Mouse (Mus musculus) liver, embryonic 14.5 days (tissue): ENCODE data around the gene Ptprcap.

Experiments used
- CTCF ChIP-seq: IDR thresholded peaks from 2 replicates; pipeline ENCODE4 v1.5.1; 2016; ENCODE audit warnings: antibody characterized with exemption, low read depth, control low read depth
- EP300 ChIP-seq: IDR thresholded peaks from 2 replicates; pipeline ENCODE4 v1.6.1; 2016; ENCODE audit warnings: antibody characterized with exemption, low read depth

GRCm38 (mm10) chr19:4149764-4150461 is 3.5 kb upstream of the Ptprcap start:
- no peak for TF ChIP-seq EP300
- TF ChIP-seq CTCF = no peak
